Mouse (Mus musculus): ENCODE data around the gene Sectm1a. TPM values are rescaled to one million over a fixed set of nuclear protein-coding genes. Genes with fewer than 3 reads are reported as not detected.

The Sectm1a gene
- polyA plus RNA-seq, 1 experiment from 2014 or later, result 0.29 TPM

GRCm38 (mm10) chr11:121122024-121122670 is 41.1 kb upstream of the Sectm1a start:
- no peak for TF ChIP-seq EP300 (IDR thresholded peaks at IDR 0.05)
- no peak for TF ChIP-seq CTCF (IDR thresholded peaks at IDR 0.05)
- WGBS, result 33% methylated on average over 2 of the region's 2 CpGs

GRCm38 (mm10) chr11:121121151-121121550 is 40.1 kb upstream of the Sectm1a start:
- no peak for TF ChIP-seq CTCF (IDR thresholded peaks at IDR 0.05)
- TF ChIP-seq EP300 (IDR thresholded peaks at IDR 0.05), result no peak
- H3K36me3 ChIP-seq (ENCODE audit: insufficient read depth, low read length), result no peaks in the 10 kb centered on the region
- 23% methylated on average over 3 of the region's 3 CpGs for WGBS
- H3K27ac ChIP-seq (ENCODE audit: low read length), result no peak overlapping the region
- H3K4me1 ChIP-seq (ENCODE audit: insufficient read depth, low read depth, low read length), result no peaks in the 10 kb centered on the region
- no peaks in the 10 kb centered on the region for H3K27me3 ChIP-seq (replicated peaks; ENCODE audit: insufficient read depth, low read length)
- DNase-seq (ENCODE audit: low spot score) (peak; percentile 79), ATAC-seq (peak; percentile 55)
- no peak overlapping the region for H3K9ac ChIP-seq (replicated peaks; ENCODE audit: low read depth)
- no peak overlapping the region for H3K4me2 ChIP-seq (replicated peaks; ENCODE audit: low read depth, low read length)
- no peak overlapping the region for H3K4me3 ChIP-seq (ENCODE audit: low read depth, low read length)
- no peaks in the 10 kb centered on the region for H3K9me3 ChIP-seq (ENCODE audit: low read length)

More at GRCm38 (mm10) chr11:121122024-121122670, 41.1 kb upstream of the Sectm1a start:
- Histone ChIP-seq H3K4me2 (replicated peaks; ENCODE audit: low read depth, low read length) (no peak overlapping the region), H3K4me1 (ENCODE audit: insufficient read depth, low read depth, low read length) (no peaks in the 10 kb centered on the region), H3K27me3 (replicated peaks; ENCODE audit: insufficient read depth, low read length) (no peaks in the 10 kb centered on the region), H3K27ac (ENCODE audit: low read length) (no peak overlapping the region), H3K36me3 (ENCODE audit: insufficient read depth, low read length) (no peaks in the 10 kb centered on the region), H3K9me3 (ENCODE audit: low read length) (no peaks in the 10 kb centered on the region), H3K4me3 (ENCODE audit: low read depth, low read length) (no peak overlapping the region), H3K9ac (replicated peaks; ENCODE audit: low read depth) (no peak overlapping the region)
- ATAC-seq (peak; percentile 62; the same call in 1 of the 2 replicates), DNase-seq (ENCODE audit: low spot score) (peak; percentile 41)

GRCm38 (mm10) chr11:121118577-121118976 is 37.6 kb upstream of the Sectm1a start, which contains the start of gene Tex19.2:
Gene Tex19.2, minus strand, starts transcription at chr11:121118677.
- H3K4me2 ChIP-seq (replicated peaks; ENCODE audit: low read depth, low read length), result no peak within 1 kb of the TSS
- DNase-seq (ENCODE audit: low spot score) (no peak), ATAC-seq (no peak)
- no peaks in the 10 kb centered on the region for H3K36me3 ChIP-seq (ENCODE audit: insufficient read depth, low read length)
- no peaks in the 10 kb centered on the region for H3K9me3 ChIP-seq (ENCODE audit: low read length)
- H3K27ac ChIP-seq (ENCODE audit: low read length), result no peak within 1 kb of the TSS
- WGBS, result 80% methylated on average over 3 of the region's 3 CpGs
- TF ChIP-seq EP300 (IDR thresholded peaks at IDR 0.05), result no peak
- TF ChIP-seq CTCF (IDR thresholded peaks at IDR 0.05), result no peak
- H3K27me3 ChIP-seq (replicated peaks; ENCODE audit: insufficient read depth, low read length), result no peaks in the 10 kb centered on the region
- no peak within 1 kb of the TSS for H3K9ac ChIP-seq (replicated peaks; ENCODE audit: low read depth)
- no peaks in the 10 kb centered on the region for H3K4me1 ChIP-seq (ENCODE audit: insufficient read depth, low read depth, low read length)
- no peak within 1 kb of the TSS for H3K4me3 ChIP-seq (ENCODE audit: low read depth, low read length)

GRCm38 (mm10) chr11:121118106-121118505 is 37.1 kb upstream of the Sectm1a start:
- ATAC-seq, result no peak
- Histone ChIP-seq H3K9ac (replicated peaks; ENCODE audit: low read depth) (no peak overlapping the region), H3K27ac (ENCODE audit: low read length) (no peak overlapping the region), H3K27me3 (replicated peaks; ENCODE audit: insufficient read depth, low read length) (no peaks in the 10 kb centered on the region), H3K4me1 (ENCODE audit: insufficient read depth, low read depth, low read length) (no peaks in the 10 kb centered on the region), H3K4me2 (replicated peaks; ENCODE audit: low read depth, low read length) (no peak overlapping the region), H3K9me3 (ENCODE audit: low read length) (no peaks in the 10 kb centered on the region), H3K4me3 (ENCODE audit: low read depth, low read length) (no peak overlapping the region), H3K36me3 (ENCODE audit: insufficient read depth, low read length) (no peaks in the 10 kb centered on the region)
- DNase-seq (ENCODE audit: low spot score), result no peak
- no peak for TF ChIP-seq CTCF (IDR thresholded peaks at IDR 0.05)
- no peak for TF ChIP-seq EP300 (IDR thresholded peaks at IDR 0.05)
- WGBS, result 89% methylated on average over 18 of the region's 18 CpGs

- no peaks in the 10 kb centered on the region for H3K27me3 ChIP-seq (replicated peaks; ENCODE audit: insufficient read depth, low read length)
- no peak overlapping the region for H3K4me3 ChIP-seq (ENCODE audit: low read depth, low read length)
- TF ChIP-seq EP300 (IDR thresholded peaks at IDR 0.05), result no peak
- TF ChIP-seq CTCF (IDR thresholded peaks at IDR 0.05), result no peak
- no peak for DNase-seq (ENCODE audit: low spot score)
- H3K4me2 ChIP-seq (replicated peaks; ENCODE audit: low read depth, low read length), result no peak overlapping the region
- no peaks in the 10 kb centered on the region for H3K36me3 ChIP-seq (ENCODE audit: insufficient read depth, low read length)
- peaks cover 5% of the 10 kb centered on the region for H3K4me1 ChIP-seq (ENCODE audit: insufficient read depth, low read depth, low read length)
- H3K27ac ChIP-seq (ENCODE audit: low read length), result no peak overlapping the region
- H3K9ac ChIP-seq (replicated peaks; ENCODE audit: low read depth), result no peak overlapping the region
- WGBS, result 61% methylated on average over 5 of the region's 5 CpGs
- H3K9me3 ChIP-seq (ENCODE audit: low read length), result no peaks in the 10 kb centered on the region
- ATAC-seq, result no peak
Measured at GRCm38 (mm10) chr11:121112091-121112775, 31.2 kb upstream of the Sectm1a start.

- DNase-seq (ENCODE audit: low spot score) (no peak), ATAC-seq (no peak)
- H3K9ac ChIP-seq (replicated peaks; ENCODE audit: low read depth), result no peak overlapping the region
- H3K4me2 ChIP-seq (replicated peaks; ENCODE audit: low read depth, low read length), result no peak overlapping the region
- H3K27me3 ChIP-seq (replicated peaks; ENCODE audit: insufficient read depth, low read length), result no peaks in the 10 kb centered on the region
- peaks cover 5% of the 10 kb centered on the region for H3K4me1 ChIP-seq (ENCODE audit: insufficient read depth, low read depth, low read length)
- 75% methylated on average over 1 of the region's 1 CpGs for WGBS
- TF ChIP-seq EP300 (IDR thresholded peaks at IDR 0.05) (no peak), CTCF (IDR thresholded peaks at IDR 0.05) (no peak)
- no peak overlapping the region for H3K27ac ChIP-seq (ENCODE audit: low read length)
- H3K9me3 ChIP-seq (ENCODE audit: low read length), result no peaks in the 10 kb centered on the region
- H3K36me3 ChIP-seq (ENCODE audit: insufficient read depth, low read length), result no peaks in the 10 kb centered on the region
- no peak overlapping the region for H3K4me3 ChIP-seq (ENCODE audit: low read depth, low read length)
Measured at GRCm38 (mm10) chr11:121111601-121112000, 30.6 kb upstream of the Sectm1a start.
